Mouse (Mus musculus): Measurements from ENCODE around the gene Clca1.

DNA sequence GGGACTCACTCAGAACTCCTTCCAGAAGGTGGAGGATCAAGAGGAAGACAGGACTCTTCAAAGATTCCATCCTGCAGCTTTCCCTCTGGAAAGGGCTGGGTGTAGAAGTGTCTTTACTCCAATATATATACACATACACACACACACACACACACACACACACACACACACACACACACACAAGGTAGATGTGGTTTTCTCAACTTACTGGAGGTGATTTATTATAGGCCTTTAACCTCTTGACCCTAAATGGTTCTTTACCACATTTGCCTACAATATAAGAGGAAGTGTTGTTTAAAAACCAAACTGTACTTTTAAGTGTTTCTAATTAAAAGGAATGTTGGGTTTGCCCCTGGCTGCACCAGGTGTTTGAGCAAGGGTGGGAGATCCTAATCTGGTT, at the start of gene Clca1:
- TF ChIP-seq CTCF (IDR thresholded peaks at IDR 0.05; ENCODE audit: borderline replicate concordance, insufficient read depth, low read depth, low read length): no peak
- no peak for TF ChIP-seq POLR2A (IDR thresholded peaks at IDR 0.05; ENCODE audit: borderline replicate concordance, insufficient read depth, low read length)

Measured in cerebellum, adult 2 months (tissue).